Mouse (Mus musculus) fibroblast of lung, adult 2 months (primary cell): ENCODE measurements at regions not wholly inside any gene's neighbourhood (a gene's known extent, or its start where the extent isn't known, plus 50 kb on each side); places are given as distances from the start of the nearest gene placed in this dataset.

ENCODE experiments used
- DNase-seq: peaks from one replicate; pipeline ENCODE4 v3.0.0-alpha.2; 2011; ENCODE audit warnings: low read depth

GRCm38 (mm10) chr9:43930476-43930875 lies 112.7 kb upstream of the Thy1 start:
- DNase-seq = no peak

GRCm38 (mm10) chr9:43934012-43934690 lies 109.0 kb upstream of the Thy1 start:
- no peak for DNase-seq

GRCm38 (mm10) chr9:43934691-43935064 lies 108.5 kb upstream of the Thy1 start:
- no peak for DNase-seq

DNA sequence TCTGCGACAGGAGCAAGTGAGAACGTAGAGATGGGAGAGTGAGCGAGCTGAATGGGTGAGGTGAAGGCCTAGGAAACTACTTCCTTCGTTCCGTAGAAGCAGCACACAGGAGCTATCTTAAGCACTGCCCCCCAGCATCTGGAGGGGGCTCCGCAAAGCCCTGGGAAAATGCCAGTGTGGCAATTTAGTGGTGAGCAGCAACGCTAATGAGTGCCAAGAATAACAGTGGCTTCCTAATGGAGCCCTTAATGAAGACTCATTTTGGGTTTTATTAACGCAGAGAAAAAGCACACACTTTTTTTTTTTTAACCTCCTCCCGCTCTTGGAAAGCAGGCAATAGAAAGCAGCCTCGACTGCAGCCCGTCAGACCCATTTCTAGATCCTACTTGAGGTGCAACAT lies 103.8 kb upstream of the Thy1 start:
- no peak for DNase-seq

DNA sequence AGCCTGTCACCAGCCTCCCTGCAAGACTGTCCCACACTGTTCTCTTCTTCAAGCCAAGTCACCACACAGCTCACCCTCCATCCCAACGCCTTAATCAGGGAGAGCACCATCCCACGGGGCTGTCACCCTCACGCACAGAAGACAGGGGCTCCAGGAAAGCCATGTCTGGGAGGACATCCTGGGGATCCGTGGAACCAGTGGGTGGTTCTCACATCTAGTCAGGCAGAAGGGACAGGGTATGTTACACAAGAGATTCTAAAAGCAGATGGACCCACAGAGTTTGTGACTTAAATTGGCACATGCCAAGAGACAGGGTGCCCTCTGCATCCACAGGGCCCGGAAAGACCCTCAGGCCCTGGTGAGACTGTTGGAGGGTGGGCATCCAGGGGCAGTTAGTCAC lies 101.0 kb upstream of the Thy1 start:
- no peak for DNase-seq

- no peak for DNase-seq
Measured at GRCm38 (mm10) chr9:43943522-43943921, 99.7 kb upstream of the Thy1 start.

DNA sequence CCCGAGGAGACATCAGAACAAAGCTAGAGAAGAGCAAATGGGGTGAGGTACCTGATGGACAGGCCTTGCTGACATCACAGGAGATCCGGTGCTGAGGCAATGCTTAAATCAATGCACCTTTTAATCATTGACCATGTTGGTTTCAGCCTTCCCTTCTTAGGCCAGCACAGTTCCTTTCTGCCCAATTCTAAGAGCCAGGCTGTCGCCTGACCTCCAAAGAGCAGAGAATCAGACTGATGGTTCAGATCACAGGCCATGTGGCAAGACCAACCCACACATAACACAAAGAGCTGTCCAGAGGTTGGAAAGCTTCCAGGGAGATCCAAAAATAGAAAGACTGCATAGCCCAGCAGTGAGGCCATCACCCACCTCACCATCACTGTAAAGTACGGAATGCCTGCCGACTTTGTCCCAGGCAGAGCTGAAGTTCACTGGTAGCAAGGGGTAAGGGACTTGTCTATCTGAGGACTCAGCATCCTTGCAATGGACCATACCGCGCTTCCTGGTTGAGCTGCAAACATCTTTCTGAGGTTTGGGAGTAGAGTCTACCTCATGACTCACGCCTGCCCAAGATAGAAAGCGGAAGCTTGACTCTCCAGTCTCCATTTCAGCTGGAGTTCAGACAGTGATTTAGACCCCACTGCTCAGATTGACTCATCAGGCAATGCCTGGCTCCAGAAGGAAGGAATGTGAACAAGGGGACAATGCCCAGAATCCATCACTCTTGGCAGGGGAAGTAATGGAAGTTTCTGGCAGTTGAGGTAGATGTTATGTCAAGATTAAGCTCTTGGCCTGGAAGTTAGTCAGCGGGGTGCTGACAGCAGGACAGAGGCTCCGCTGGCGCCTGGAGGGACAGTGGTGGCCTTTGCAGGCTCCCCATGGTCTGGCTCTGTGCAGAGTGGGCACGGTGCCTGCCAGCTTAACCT lies 98.1 kb upstream of the Thy1 start:
- peak; percentile 97 for DNase-seq

DNA sequence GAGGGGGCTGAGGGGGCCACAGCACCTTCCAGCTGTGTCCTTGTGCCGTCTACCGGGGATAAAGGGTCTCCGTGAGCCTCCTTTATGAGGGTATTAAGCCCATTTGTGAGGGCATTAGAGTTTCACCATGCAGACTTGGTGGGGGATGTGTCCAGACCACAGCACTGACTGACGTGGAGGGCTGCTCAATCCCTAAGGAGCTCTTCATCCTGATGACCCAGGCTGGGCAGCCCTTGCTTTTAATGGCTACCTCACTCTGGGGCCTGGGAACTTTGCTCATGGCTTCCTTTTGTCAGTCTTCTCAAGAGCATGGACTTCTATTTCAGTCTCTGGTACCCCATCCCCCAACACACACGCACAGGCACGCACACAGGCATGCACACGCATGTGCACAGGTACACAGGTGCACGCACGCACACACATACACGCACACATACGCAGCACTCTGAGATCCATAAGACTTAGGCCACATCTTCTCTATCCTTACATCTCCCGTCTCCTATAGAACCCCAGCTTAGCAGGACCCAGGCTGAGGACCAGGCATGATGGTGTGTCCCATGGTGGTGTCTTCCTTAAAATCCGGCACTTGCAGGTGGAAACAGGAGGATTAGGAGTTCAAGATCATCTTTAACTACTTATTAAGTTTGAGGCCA lies 97.1 kb upstream of the Thy1 start:
- peak; percentile 7 for DNase-seq

GRCm38 (mm10) chr9:43947089-43947488 lies 96.1 kb upstream of the Thy1 start:
- DNase-seq = peak; percentile 11

DNA sequence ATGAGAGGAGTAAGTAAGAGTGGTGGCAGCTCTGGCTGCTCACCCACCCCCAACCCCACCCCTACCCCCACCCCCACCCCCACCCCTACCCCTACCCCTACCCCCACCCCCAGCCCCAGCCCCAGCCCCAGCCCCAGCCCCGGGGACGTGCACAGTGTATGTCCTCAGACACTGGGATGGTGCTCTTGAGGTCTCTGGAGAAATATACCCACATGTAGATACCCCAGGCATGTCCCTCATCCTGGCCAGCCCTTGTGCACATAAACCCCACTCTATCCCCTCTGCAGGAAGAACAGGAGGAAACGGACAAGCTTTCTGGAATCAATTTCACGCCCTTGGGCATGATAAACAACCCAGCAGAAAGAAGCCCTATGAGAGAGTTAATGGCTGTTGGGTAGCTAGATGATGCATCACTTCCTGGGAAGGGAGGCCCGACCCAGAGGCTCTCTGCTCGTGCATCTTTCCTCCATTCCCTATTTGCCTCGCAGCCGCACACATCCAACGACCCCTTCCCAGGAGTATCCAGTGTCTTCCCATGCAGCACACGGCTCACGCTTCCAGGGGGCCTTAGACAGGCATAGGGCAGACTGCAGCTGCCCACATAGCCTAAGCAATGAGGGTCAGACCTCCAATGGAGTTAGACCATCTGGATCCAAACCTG lies 95.6 kb upstream of the Thy1 start:
- DNase-seq = no peak

- DNase-seq = peak; percentile 33
Measured at GRCm38 (mm10) chr9:43953128-43953527, 90.1 kb upstream of the Thy1 start.

DNA sequence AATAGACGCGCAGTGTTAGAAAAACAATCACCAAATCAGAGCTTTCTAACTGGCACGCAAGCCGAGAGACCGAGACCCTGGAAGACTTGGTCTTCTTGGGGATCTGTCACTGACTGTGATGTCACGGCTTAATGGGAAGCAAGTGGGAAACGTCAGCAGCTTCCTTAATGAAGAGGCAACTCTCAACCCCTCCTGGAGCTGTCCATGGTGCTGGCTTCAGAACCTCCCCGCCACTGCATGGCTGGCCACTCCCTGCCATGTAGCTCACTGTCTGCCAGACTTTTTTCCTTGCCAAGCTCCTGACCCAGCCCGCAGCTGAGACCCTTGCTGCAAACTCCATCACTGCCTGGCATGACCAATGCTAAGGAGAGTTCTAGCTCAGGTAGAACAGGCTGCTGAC lies 83.6 kb upstream of the Thy1 start:
- no peak for DNase-seq

DNA sequence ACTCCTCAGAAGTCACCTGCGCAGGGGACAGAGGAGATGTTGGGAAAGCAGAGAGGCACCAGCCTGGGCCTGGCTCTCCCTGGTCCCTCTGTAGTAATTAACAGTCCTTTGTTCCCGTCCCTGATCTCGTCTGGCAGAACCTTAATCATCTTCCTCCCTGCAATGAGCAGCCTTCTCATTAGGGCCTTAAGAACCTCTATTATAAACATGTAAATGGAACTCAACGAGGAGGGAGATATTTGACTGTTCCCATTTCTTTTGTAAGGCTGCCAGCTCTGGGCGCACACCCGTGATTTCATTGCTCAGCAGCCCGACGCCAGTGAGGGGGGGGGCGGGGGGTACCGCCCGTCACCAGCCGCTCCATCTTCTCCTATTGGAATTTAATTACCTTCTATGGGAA lies 81.8 kb upstream of the Thy1 start:
- no peak for DNase-seq

DNA sequence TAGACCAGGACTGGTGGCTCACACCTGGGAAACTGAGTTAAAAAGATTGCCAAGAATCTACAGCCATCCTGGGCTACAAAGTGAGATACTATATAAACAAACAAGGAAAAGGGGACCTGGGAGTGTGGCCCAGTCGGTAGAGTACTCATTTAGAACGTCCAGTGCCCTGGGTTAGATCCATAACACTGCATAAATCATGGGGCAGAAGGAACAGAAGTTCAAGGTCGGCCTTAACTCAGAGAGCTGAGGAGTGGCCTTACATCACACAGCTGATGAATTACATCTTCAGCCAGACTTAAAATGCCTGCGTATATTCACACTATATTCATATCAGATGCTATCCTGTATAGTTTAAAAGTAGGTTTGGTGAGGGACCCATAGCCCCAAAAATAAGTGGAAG lies 78.0 kb upstream of the Thy1 start:
- DNase-seq = no peak

DNA sequence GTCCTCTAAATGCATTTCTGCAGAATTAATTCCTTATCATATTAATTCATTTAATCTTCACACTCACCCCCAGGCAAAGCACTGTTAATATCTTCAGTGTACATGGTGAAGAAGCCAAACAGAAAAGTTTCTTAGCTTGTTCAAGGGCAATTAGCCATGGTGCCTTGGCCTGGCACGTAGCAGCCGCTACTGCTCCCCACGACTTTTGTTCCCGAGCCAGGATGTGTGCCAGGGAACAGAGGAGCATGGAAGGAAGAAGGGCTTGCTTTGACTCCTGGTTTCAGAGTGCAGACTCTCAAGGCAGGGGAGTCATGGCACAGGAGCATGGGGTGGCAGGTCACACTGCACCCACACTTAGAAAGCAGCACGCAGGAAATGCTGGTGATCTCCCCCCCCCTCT lies 77.4 kb upstream of the Thy1 start:
- DNase-seq = no peak

- DNase-seq = no peak
Measured at GRCm38 (mm10) chr9:43970043-43970795, 73.0 kb upstream of the Thy1 start.

- DNase-seq = no peak
Measured at GRCm38 (mm10) chr9:43970858-43971257, 72.3 kb upstream of the Thy1 start.

GRCm38 (mm10) chr9:43972290-43972689 lies 70.9 kb upstream of the Thy1 start:
- peak; percentile 43 for DNase-seq

DNA sequence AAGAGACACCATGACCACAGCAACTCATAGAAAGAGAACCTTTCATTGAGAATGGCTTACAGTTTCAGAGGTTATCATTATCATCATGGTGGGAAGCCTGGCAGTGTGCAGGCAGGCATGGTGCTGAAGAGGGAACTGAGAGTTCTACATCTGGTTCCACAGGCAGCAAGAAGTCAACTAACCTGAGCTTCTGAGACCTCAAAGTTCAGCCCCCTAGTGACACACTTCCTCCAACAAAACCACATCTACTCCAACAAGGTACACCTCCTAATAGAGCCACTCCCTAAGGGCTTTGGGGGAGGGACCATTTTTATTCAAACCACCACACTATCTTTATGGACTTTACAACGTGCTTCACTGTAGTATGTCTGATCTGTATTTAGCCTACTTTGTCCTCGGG lies 67.8 kb upstream of the Thy1 start:
- DNase-seq = no peak

DNA sequence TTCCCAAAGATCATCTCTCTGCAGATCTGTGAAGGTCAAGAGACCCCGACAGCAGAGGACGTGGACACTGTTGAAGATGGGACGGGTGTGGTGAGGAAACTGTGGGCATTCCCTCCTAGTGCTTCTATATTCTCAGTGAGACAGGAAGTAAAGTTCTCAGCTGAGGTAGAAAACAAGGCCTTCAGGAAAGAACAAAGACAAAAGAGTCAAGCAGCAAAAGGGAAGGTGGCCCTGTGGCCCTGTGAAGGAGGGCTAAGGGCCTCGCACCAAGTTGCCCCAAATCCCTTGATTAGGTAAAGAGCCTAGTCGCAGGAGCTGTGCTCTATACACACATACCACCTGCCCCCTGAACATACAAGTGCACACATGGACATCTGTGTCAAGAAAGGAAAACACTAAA lies 66.8 kb upstream of the Thy1 start:
- no peak for DNase-seq

GRCm38 (mm10) chr9:43977773-43978172 lies 65.4 kb upstream of the Thy1 start:
- no peak for DNase-seq

GRCm38 (mm10) chr9:43981376-43981775 lies 61.8 kb upstream of the Thy1 start:
- no peak for DNase-seq
